Mouse (Mus musculus): ENCODE data around the gene Fbxl2. TPM values are rescaled to one million over a fixed set of nuclear protein-coding genes. Genes with fewer than 3 reads are reported as not detected.
A peak's percentile ranks its signal among the peaks of the same experiment; 100 is the strongest.

The Fbxl2 gene
- polyA plus RNA-seq, 1 experiment = 5.3 TPM

DNA sequence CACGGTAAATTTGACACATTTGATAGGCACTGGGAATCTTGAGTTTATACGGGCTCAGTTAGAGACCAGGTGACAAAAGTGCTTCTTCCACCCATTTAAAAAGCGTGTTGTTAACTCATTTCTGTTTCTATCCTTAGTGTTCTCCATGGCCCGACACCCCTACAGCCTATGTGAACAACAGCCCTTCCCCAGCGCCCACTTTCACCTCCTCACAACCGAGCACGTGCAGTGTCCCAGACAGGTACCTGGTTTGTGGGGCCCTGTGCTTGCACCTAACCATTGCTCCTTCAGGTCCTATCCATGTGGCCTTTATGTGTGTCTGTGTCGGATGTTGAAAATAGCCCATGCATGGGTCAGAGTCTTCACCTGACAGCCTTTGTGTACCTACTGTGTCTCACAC, 81.6 kb downstream of the Fbxl2 start:
- DNase-seq = no peak
- no peaks in the 10 kb centered on the region for H3K4me1 ChIP-seq (ENCODE audit: control insufficient read depth, insufficient read depth, low read length)
- 93% methylated on average over 8 of the region's 8 CpGs for WGBS
- TF ChIP-seq CTCF (IDR thresholded peaks at IDR 0.05; ENCODE audit: insufficient read depth, low read length) (no peak), POLR2A (IDR thresholded peaks at IDR 0.05; ENCODE audit: borderline replicate concordance, extremely low read depth, low read depth, low read length) (no peak)
- no peak overlapping the region for H3K4me3 ChIP-seq (replicated peaks; ENCODE audit: extremely low read depth, low read depth, low read length)

DNA sequence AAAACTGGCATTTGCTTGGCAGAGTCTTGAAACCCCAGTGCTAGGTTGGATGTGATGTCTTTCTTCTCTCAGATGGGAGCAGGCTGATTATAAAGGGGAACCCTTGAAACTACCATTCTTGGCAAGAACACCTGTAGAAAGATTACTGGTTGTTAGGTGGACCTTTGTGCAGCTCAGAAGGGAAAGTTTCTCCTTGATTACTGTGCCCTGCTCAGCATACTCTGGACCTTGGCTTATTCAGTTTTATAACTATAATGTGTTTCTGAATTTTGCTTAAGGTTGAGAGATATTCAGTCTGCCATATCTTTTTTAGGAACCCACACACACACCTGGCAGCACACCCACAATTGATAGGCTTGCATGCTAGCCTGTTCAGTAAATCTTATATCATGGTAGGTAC, 82.3 kb downstream of the Fbxl2 start:
- TF ChIP-seq POLR2A (IDR thresholded peaks at IDR 0.05; ENCODE audit: borderline replicate concordance, extremely low read depth, low read depth, low read length) (no peak), CTCF (IDR thresholded peaks at IDR 0.05; ENCODE audit: insufficient read depth, low read length) (no peak)
- H3K4me3 ChIP-seq (replicated peaks; ENCODE audit: extremely low read depth, low read depth, low read length) = no peak overlapping the region
- no peak for DNase-seq
- H3K4me1 ChIP-seq (ENCODE audit: control insufficient read depth, insufficient read depth, low read length) = no peaks in the 10 kb centered on the region

DNA sequence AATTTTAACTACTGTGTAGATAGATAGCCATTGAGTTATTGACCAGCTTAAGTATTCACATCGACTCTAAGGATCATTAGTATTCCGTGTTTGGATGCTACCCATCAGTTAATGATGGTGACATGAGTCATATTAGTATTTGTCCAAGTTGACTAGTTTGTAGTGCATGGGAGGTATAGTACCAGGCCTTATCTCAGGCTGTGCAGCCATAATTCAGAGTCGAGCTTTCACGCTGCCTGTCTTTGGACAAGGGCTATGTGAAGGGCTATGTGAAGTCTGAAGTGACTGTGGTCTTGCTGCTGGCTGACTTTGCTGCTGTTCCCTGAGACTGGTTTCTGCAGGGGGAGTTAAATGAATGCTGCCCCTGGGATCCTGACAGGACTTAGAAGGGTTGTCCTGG, 88.2 kb downstream of the Fbxl2 start:
- TF ChIP-seq POLR2A (IDR thresholded peaks at IDR 0.05; ENCODE audit: borderline replicate concordance, extremely low read depth, low read depth, low read length) = no peak
- TF ChIP-seq CTCF (IDR thresholded peaks at IDR 0.05; ENCODE audit: insufficient read depth, low read length) = no peak
- Histone ChIP-seq H3K4me1 (ENCODE audit: control insufficient read depth, insufficient read depth, low read length) (no peaks in the 10 kb centered on the region), H3K4me3 (replicated peaks; ENCODE audit: extremely low read depth, low read depth, low read length) (no peak overlapping the region)
- 97% methylated on average over 4 of the region's 4 CpGs for WGBS
- DNase-seq = no peak

DNA sequence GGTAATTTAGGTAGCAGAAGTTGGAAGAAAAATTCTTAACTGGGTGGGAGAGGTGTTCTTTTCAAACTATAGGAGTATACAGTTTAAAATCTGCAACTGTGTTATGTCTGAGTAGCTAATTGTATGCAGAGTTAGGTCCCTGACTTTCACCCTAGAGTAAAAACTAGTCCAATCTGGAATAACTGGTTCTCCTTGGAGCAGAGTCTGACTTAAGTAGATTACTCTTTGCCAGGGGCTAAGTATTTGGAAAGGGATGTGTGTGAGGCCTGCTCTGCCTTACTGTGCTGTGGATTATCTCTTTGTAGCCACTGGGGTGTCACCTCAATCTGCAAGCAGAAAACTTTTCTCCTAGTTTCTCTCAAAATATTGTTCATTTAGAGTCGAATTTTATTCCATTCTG, 98.8 kb downstream of the Fbxl2 start:
- Histone ChIP-seq H3K4me1 (ENCODE audit: control insufficient read depth, insufficient read depth, low read length) (no peaks in the 10 kb centered on the region; the same call in 1 of the 2 replicates), H3K4me3 (replicated peaks; ENCODE audit: extremely low read depth, low read depth, low read length) (no peak overlapping the region)
- no peak for TF ChIP-seq POLR2A (IDR thresholded peaks at IDR 0.05; ENCODE audit: borderline replicate concordance, extremely low read depth, low read depth, low read length)
- TF ChIP-seq CTCF (IDR thresholded peaks at IDR 0.05; ENCODE audit: insufficient read depth, low read length) = no peak
- 91% methylated on average over 1 of the region's 1 CpGs for WGBS
- no peak for DNase-seq

DNA sequence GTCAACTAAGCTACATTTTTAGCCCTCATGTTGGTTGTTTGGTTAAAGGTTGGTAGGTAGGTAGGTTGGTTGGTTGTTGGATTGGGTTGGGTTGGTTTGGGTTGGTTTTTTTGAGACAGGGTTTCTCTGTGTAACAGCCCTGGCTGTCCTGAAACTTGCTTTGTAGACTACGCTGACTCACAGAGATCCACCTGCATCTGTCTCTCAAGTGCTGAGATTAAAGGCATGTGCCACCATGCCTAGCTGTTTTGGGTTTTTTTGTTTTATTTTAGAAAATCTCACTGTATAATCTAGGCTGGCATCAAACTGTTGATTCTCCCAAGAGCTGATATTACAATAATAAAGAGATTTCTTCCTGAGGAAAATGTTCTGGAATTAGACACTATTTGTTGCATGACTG, 102.6 kb downstream of the Fbxl2 start:
- H3K4me1 ChIP-seq (ENCODE audit: control insufficient read depth, insufficient read depth, low read length) = peaks cover 10% of the 10 kb centered on the region
- TF ChIP-seq POLR2A (IDR thresholded peaks at IDR 0.05; ENCODE audit: borderline replicate concordance, extremely low read depth, low read depth, low read length) (no peak), CTCF (IDR thresholded peaks at IDR 0.05; ENCODE audit: insufficient read depth, low read length) (no peak)
- H3K4me3 ChIP-seq (replicated peaks; ENCODE audit: extremely low read depth, low read depth, low read length) = no peak overlapping the region
- 94% methylated on average over 1 of the region's 1 CpGs for WGBS
- DNase-seq = no peak

DNA sequence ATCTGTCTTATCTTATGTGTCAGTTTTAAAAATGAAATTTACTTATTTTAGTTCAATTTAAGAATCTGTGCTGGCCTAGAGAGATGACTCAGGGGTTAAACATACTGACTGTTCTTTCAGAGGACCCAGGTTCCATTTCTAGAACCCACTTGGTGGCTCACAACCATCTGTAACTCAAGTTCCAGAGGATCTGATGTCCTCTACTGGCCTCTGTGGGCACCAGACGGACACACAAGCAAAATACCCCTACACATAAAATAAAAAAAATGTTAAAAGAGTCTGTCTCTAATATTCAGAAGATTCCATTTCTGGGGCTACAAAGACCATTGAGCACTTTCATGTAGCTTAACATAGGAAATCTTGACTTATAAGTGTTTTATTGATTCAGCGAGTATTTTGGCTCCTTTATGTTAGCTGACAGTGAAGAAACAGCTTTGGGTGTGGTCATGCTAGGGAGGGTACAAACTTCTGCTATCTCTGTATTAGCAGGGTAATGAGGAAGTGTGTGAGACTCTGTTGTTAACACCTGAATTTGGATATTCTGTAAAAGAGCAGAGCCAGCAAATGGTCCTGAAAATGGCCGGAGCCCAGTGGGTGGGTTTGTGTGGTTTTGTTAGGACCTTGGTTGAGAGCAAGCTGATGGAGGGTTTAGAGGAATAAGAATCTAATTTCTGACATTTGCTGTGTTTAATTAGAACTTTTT, 104.7 kb downstream of the Fbxl2 start:
- no peak overlapping the region for H3K4me3 ChIP-seq (replicated peaks; ENCODE audit: extremely low read depth, low read depth, low read length)
- WGBS = 77% methylated on average over 3 of the region's 3 CpGs
- DNase-seq = no peak
- peaks cover 10% of the 10 kb centered on the region for H3K4me1 ChIP-seq (ENCODE audit: control insufficient read depth, insufficient read depth, low read length)
- TF ChIP-seq CTCF (IDR thresholded peaks at IDR 0.05; ENCODE audit: insufficient read depth, low read length) (no peak), POLR2A (IDR thresholded peaks at IDR 0.05; ENCODE audit: borderline replicate concordance, extremely low read depth, low read depth, low read length) (no peak)

DNA sequence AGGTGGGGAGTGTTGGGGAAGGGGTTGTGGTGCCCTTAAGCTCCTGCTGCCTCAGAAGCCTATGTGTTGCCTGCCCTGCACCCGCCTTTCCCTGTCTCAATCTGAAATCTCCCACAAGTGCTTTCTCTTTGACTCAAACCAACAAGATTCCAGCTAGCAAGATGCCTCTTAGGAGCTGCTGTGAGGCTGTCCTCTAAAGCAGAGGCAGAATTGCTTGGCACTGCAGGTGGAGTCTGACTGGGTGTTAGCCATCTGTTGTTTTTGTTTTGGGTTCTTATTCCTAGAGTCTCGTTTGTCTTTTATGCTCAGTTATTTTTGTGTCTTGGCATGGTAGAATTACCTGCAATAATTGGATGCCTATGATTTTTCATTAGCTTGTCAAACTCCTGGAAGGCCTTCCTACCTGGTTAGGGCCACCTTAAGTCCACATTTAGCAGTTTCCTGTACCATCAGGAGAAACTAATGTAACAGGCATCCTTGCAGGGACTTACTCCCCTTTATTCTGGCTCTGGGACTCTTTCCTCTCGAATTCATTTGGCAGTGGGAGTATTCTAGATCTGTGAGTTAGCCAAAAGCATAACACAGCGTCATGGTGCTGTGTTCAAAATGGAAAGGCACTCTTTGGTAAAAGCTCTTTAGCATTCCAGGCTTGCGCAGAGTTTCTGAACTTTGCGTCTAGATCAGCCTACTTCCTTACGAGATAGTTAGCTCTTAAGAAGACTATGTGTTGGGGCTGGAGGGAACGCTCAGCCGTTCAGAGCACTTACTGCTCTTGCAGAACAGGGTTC, 106.7 kb downstream of the Fbxl2 start:
- H3K4me3 ChIP-seq (replicated peaks; ENCODE audit: extremely low read depth, low read depth, low read length) = no peak overlapping the region
- WGBS = 76% methylated on average over 9 of the region's 9 CpGs
- H3K4me1 ChIP-seq (ENCODE audit: control insufficient read depth, insufficient read depth, low read length) = peaks cover 10% of the 10 kb centered on the region

DNA sequence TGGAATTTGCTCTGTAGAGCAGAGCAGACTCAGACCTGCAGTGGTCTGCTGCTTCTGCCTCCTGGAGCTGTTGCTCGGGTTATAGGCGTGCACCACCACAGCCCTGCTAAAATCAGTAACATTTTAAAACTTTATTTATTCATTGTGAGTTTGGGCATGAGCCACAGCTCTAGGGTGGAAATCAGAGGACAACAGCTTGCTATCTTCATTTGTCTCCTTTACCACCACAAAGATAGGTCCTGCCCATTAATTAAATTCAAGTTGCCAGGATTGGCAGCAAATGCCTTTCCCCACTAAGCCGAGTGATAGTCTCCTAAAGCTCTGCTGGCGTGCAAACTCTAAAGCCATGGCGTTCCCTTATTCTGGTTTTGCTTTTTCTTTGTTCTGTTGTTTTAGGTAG, 110.4 kb downstream of the Fbxl2 start:
- TF ChIP-seq POLR2A (IDR thresholded peaks at IDR 0.05; ENCODE audit: borderline replicate concordance, extremely low read depth, low read depth, low read length) (no peak), CTCF (IDR thresholded peaks at IDR 0.05; ENCODE audit: insufficient read depth, low read length) (no peak)
- DNase-seq = no peak
- H3K4me3 ChIP-seq (replicated peaks; ENCODE audit: extremely low read depth, low read depth, low read length) = no peak overlapping the region
- 47% methylated on average over 5 of the region's 5 CpGs for WGBS
- peaks cover 6% of the 10 kb centered on the region; the same call in 1 of the 2 replicates for H3K4me1 ChIP-seq (ENCODE audit: control insufficient read depth, insufficient read depth, low read length)

More for the DNA sequence above, 106.7 kb downstream of the Fbxl2 start:
- TF ChIP-seq POLR2A (IDR thresholded peaks at IDR 0.05; ENCODE audit: borderline replicate concordance, extremely low read depth, low read depth, low read length) (no peak), CTCF (IDR thresholded peaks at IDR 0.05; ENCODE audit: insufficient read depth, low read length) (no peak)
- DNase-seq = no peak

DNA sequence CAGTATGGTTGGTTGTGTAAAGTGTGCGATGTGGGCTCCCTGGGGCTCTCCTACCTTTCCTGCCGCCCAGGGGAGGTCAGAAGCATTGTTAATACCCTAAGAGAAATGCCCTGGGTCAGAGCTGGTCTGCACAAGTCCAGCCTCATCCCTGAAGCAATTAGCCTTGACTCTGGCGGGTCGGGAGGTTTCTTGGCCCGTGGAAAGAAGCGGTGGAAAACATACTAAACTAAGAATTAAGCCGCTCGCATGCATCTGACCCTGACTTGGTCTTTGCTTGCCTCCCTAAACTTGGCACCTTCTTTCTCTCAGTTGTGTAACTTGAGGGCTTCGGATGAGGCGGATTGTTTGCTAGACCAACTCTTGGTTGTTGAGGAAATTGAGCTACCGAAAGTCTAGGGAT, 113.5 kb downstream of the Fbxl2 start:
- peak; percentile 10 for DNase-seq
- peak overlapping the region; percentile 1 for H3K4me3 ChIP-seq (replicated peaks; ENCODE audit: extremely low read depth, low read depth, low read length)
- peaks cover 3% of the 10 kb centered on the region; the same call in 1 of the 2 replicates for H3K4me1 ChIP-seq (ENCODE audit: control insufficient read depth, insufficient read depth, low read length)
- 11% methylated on average over 11 of the region's 11 CpGs for WGBS
- TF ChIP-seq POLR2A (IDR thresholded peaks at IDR 0.05; ENCODE audit: borderline replicate concordance, extremely low read depth, low read depth, low read length) (no peak), CTCF (IDR thresholded peaks at IDR 0.05; ENCODE audit: insufficient read depth, low read length) (no peak)

DNA sequence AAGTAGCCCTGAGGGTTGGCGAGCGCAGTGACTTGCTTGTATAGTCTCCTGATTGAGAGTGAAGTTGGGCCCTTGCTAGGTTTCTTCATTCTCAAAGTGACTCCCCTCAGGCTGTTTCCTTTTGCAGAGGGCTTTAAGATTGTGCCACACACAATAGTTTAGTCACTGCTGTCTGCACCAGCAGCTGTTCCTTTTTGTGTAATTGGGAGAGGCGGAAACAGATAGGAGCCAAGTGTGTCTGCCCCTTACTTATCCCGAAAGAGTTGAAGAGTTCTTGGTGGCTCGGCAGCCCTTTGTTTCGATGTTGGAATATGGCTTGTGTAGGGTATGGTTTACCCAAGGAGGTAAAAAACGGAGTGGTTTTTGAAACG, 113.9 kb downstream of the Fbxl2 start:
- TF ChIP-seq POLR2A (IDR thresholded peaks at IDR 0.05; ENCODE audit: borderline replicate concordance, extremely low read depth, low read depth, low read length) (no peak), CTCF (IDR thresholded peaks at IDR 0.05; ENCODE audit: insufficient read depth, low read length) (no peak)
- WGBS = under 1% methylated on average over 8 of the region's 8 CpGs
- peak; percentile 31 for DNase-seq

More for the DNA sequence above, 113.9 kb downstream of the Fbxl2 start:
- Histone ChIP-seq H3K4me1 (ENCODE audit: control insufficient read depth, insufficient read depth, low read length) (peaks cover 3% of the 10 kb centered on the region; the same call in 1 of the 2 replicates), H3K4me3 (replicated peaks; ENCODE audit: extremely low read depth, low read depth, low read length) (peak overlapping the region; percentile 66)

Data from lung, adult 2 months (tissue).